Mouse (Mus musculus) liver, embryonic 12.5 days (tissue): ENCODE data around the gene Cpm. TPM values are rescaled to one million over a fixed set of nuclear protein-coding genes. Genes with fewer than 3 reads are reported as not detected.
A peak's percentile ranks its signal among the peaks of the same experiment; 100 is the strongest.

Source experiments
- ATAC-seq: fragments of 200-750 bp; cut with Nextera tagmentation; 2 replicates; pipeline ENCODE4 v1.8.0; 2017; ENCODE audit warnings: moderate number of reproducible peaks, mild to moderate bottlenecking, moderate library complexity
- H3K27ac ChIP-seq: fragments of 300-500 bp; sonication (generic); 2 replicates; pipeline ENCODE4 v1.5.1; 2016; ENCODE audit warnings: mild to moderate bottlenecking
- H3K27me3 ChIP-seq: fragments of 300-500 bp; sonication (generic); replicated peaks from 2 replicates; pipeline ENCODE4 v1.6.1; 2016; ENCODE audit warnings: mild to moderate bottlenecking, moderate library complexity
- H3K36me3 ChIP-seq: fragments of 300-500 bp; sonication (generic); 2 replicates; pipeline ENCODE4 v1.6.1; 2016; ENCODE audit warnings: mild to moderate bottlenecking, moderate library complexity
- H3K4me1 ChIP-seq: fragments of 300-500 bp; sonication (generic); 2 replicates; pipeline ENCODE4 v1.6.1; 2016
- H3K4me2 ChIP-seq: fragments of 300-500 bp; sonication (generic); 2 replicates; pipeline ENCODE4 v1.6.1; 2016; ENCODE audit warnings: mild to moderate bottlenecking, moderate library complexity
- H3K4me3 ChIP-seq: fragments of 300-500 bp; sonication (generic); 2 replicates; pipeline ENCODE4 v1.5.1; 2016; ENCODE audit warnings: mild to moderate bottlenecking, moderate library complexity
- H3K9ac ChIP-seq: fragments of 300-500 bp; sonication (generic); 2 replicates; pipeline ENCODE4 v1.6.1; 2016; ENCODE audit warnings: mild to moderate bottlenecking, moderate library complexity
- H3K9me3 ChIP-seq: fragments of 300-500 bp; sonication (generic); replicated peaks from 2 replicates; pipeline ENCODE4 v1.6.1; 2016; ENCODE audit warnings: mild to moderate bottlenecking, moderate library complexity
- WGBS: fragments of 180-500 bp; shearing (Covaris S2); methylation state at CpG from one replicate; pipeline ENCODE4 v1.1.7; 2016; ENCODE audit not compliant: insufficient replicate concordance; 5-methylcytosine and 5-hydroxymethylcytosine counted together
- polyA plus RNA-seq: library from polyadenylated mRNA; unstranded; fragments of >200 nt; fragmentation: Nextera tagmentation; extraction: Ambion mirVana; gene quantifications from 2 replicates; pipeline ENCODE4 v1.2.1, GENCODE M21; 2016

Cpm gene
- polyA plus RNA-seq, 1 experiment from 2014 or later: 30.7 TPM

- WGBS: 52% methylated on average over 14 of the region's 14 CpGs
- H3K27me3 ChIP-seq: no peaks in the 10 kb centered on the region
- no peaks in the 10 kb centered on the region for H3K9me3 ChIP-seq
- peaks cover 8% of the 10 kb centered on the region for H3K36me3 ChIP-seq
- H3K4me2 ChIP-seq: no peak overlapping the region
- H3K9ac ChIP-seq: no peak overlapping the region
- ATAC-seq: no peak
- peaks cover 19% of the 10 kb centered on the region for H3K4me1 ChIP-seq
- no peak overlapping the region for H3K4me3 ChIP-seq
- H3K27ac ChIP-seq: no peak overlapping the region
These were observed 52.9 kb downstream of the Cpm start for GRCm38 (mm10) chr10:117681999-117682857.

- ATAC-seq: no peak
- H3K27ac ChIP-seq: no peak overlapping the region
- H3K4me1 ChIP-seq: peaks cover 11% of the 10 kb centered on the region
- H3K9ac ChIP-seq: no peak overlapping the region
- H3K27me3 ChIP-seq: no peaks in the 10 kb centered on the region
- 78% methylated on average over 30 of the region's 30 CpGs for WGBS
- H3K4me2 ChIP-seq: no peak overlapping the region
- H3K4me3 ChIP-seq: no peak overlapping the region
- H3K36me3 ChIP-seq: peaks cover 8% of the 10 kb centered on the region
- H3K9me3 ChIP-seq: no peaks in the 10 kb centered on the region
These were observed 53.8 kb downstream of the Cpm start for GRCm38 (mm10) chr10:117682858-117683733.

GRCm38 (mm10) chr10:117683734-117684037 is 54.4 kb downstream of the Cpm start:
- WGBS: 81% methylated on average over 9 of the region's 9 CpGs
- H3K4me1 ChIP-seq: peaks cover 5% of the 10 kb centered on the region
- ATAC-seq: no peak
- H3K36me3 ChIP-seq: peaks cover 14% of the 10 kb centered on the region
- H3K27ac ChIP-seq: no peak overlapping the region
- H3K4me3 ChIP-seq: no peak overlapping the region
- H3K9ac ChIP-seq: no peak overlapping the region
- no peak overlapping the region for H3K4me2 ChIP-seq
- H3K9me3 ChIP-seq: no peaks in the 10 kb centered on the region
- no peaks in the 10 kb centered on the region for H3K27me3 ChIP-seq

- Histone ChIP-seq H3K4me2 (no peak overlapping the region), H3K4me1 (no peaks in the 10 kb centered on the region), H3K4me3 (no peak overlapping the region), H3K27me3 (no peaks in the 10 kb centered on the region), H3K27ac (no peak overlapping the region), H3K9ac (no peak overlapping the region), H3K9me3 (no peaks in the 10 kb centered on the region), H3K36me3 (peaks cover 22% of the 10 kb centered on the region)
- no peak for ATAC-seq
- WGBS: 69% methylated on average over 19 of the region's 19 CpGs
These were observed 55.2 kb downstream of the Cpm start for GRCm38 (mm10) chr10:117684298-117685170.

- 77% methylated on average over 15 of the region's 15 CpGs for WGBS
- Histone ChIP-seq H3K4me2 (no peak overlapping the region), H3K27ac (no peak overlapping the region), H3K4me1 (no peaks in the 10 kb centered on the region), H3K36me3 (peaks cover 29% of the 10 kb centered on the region), H3K4me3 (no peak overlapping the region), H3K9ac (no peak overlapping the region), H3K27me3 (no peaks in the 10 kb centered on the region), H3K9me3 (no peaks in the 10 kb centered on the region)
- ATAC-seq: no peak
These were observed 56.0 kb downstream of the Cpm start for GRCm38 (mm10) chr10:117685171-117685848.

- no peaks in the 10 kb centered on the region for H3K27me3 ChIP-seq
- no peak overlapping the region for H3K4me2 ChIP-seq
- WGBS: 82% methylated on average over 13 of the region's 13 CpGs
- no peak overlapping the region for H3K27ac ChIP-seq
- H3K36me3 ChIP-seq: peaks cover 36% of the 10 kb centered on the region
- no peaks in the 10 kb centered on the region for H3K9me3 ChIP-seq
- H3K4me3 ChIP-seq: no peak overlapping the region
- H3K9ac ChIP-seq: no peak overlapping the region
- H3K4me1 ChIP-seq: no peaks in the 10 kb centered on the region
- ATAC-seq: no peak
These were observed 56.7 kb downstream of the Cpm start for GRCm38 (mm10) chr10:117685849-117686591.

- Histone ChIP-seq H3K4me1 (no peaks in the 10 kb centered on the region), H3K36me3 (peaks cover 37% of the 10 kb centered on the region), H3K9ac (no peak overlapping the region), H3K27ac (no peak overlapping the region), H3K4me2 (no peak overlapping the region), H3K9me3 (no peaks in the 10 kb centered on the region), H3K27me3 (no peaks in the 10 kb centered on the region), H3K4me3 (no peak overlapping the region)
- 72% methylated on average over 3 of the region's 3 CpGs for WGBS
- ATAC-seq: no peak
These were observed 57.7 kb downstream of the Cpm start for GRCm38 (mm10) chr10:117687018-117687417.

GRCm38 (mm10) chr10:117687577-117687976 is 58.3 kb downstream of the Cpm start:
- ATAC-seq: no peak
- H3K4me3 ChIP-seq: no peak overlapping the region
- H3K9ac ChIP-seq: no peak overlapping the region
- no peaks in the 10 kb centered on the region for H3K4me1 ChIP-seq
- H3K4me2 ChIP-seq: no peak overlapping the region
- WGBS: 80% methylated on average over 7 of the region's 7 CpGs
- H3K27me3 ChIP-seq: no peaks in the 10 kb centered on the region
- no peak overlapping the region for H3K27ac ChIP-seq
- H3K36me3 ChIP-seq: peaks cover 43% of the 10 kb centered on the region
- no peaks in the 10 kb centered on the region for H3K9me3 ChIP-seq

- peak; percentile 70 for ATAC-seq
- WGBS: 77% methylated on average over 13 of the region's 13 CpGs
- no peaks in the 10 kb centered on the region for H3K4me1 ChIP-seq
These were observed 59.2 kb downstream of the Cpm start for GRCm38 (mm10) chr10:117688204-117689151.

More at GRCm38 (mm10) chr10:117688204-117689151, 59.2 kb downstream of the Cpm start:
- H3K9ac ChIP-seq: no peak overlapping the region
- no peaks in the 10 kb centered on the region for H3K9me3 ChIP-seq
- H3K27me3 ChIP-seq: no peaks in the 10 kb centered on the region
- no peak overlapping the region for H3K4me3 ChIP-seq
- peaks cover 50% of the 10 kb centered on the region for H3K36me3 ChIP-seq
- no peak overlapping the region for H3K4me2 ChIP-seq
- H3K27ac ChIP-seq: no peak overlapping the region
